Mouse (Mus musculus) heart, postnatal 0 days (tissue): ENCODE results near the gene 4930402F06Rik.

Experiments used
- CTCF ChIP-seq: IDR thresholded peaks from 2 replicates; pipeline ENCODE4 v1.5.1; 2016; ENCODE audit warnings: antibody characterized with exemption, control low read depth, low read depth
- EP300 ChIP-seq: IDR thresholded peaks from 2 replicates; pipeline ENCODE4 v1.6.1; 2016; ENCODE audit warnings: antibody characterized with exemption, low read depth

GRCm38 (mm10) chr2:35385441-35385871, 11.5 kb downstream of the 4930402F06Rik start:
- TF ChIP-seq EP300 (no peak), CTCF (no peak)
